Mouse (Mus musculus) embryonic facial prominence, embryonic 12.5 days (tissue): ENCODE measurements around the gene Aspg. TPM values are rescaled to one million over a fixed set of nuclear protein-coding genes. Genes with fewer than 3 reads are reported as not detected.

Experiments
- ATAC-seq: fragments of 200-750 bp; cut with Nextera tagmentation; 2 replicates; pipeline ENCODE4 v1.8.0; 2017; ENCODE audit not compliant: insufficient number of reproducible peaks, insufficient read depth, low FRiP score, low TSS enrichment
- H3K27ac ChIP-seq: fragments of 300-500 bp; sonication (generic); 2 replicates; pipeline ENCODE4 v1.5.1; 2016; ENCODE audit warnings: mild to moderate bottlenecking
- H3K27me3 ChIP-seq: fragments of 300-500 bp; sonication (generic); 2 replicates; pipeline ENCODE4 v1.6.1; 2016; ENCODE audit warnings: mild to moderate bottlenecking, moderate library complexity
- H3K36me3 ChIP-seq: fragments of 300-500 bp; sonication (generic); 2 replicates; pipeline ENCODE4 v1.6.1; 2016; ENCODE audit warnings: mild to moderate bottlenecking
- H3K4me1 ChIP-seq: fragments of 300-500 bp; sonication (generic); 2 replicates; pipeline ENCODE4 v1.6.1; 2016
- H3K4me2 ChIP-seq: fragments of 300-500 bp; sonication (generic); replicated peaks from 2 replicates; pipeline ENCODE4 v1.6.1; 2016; ENCODE audit warnings: mild to moderate bottlenecking, moderate library complexity
- H3K4me3 ChIP-seq: fragments of 300-500 bp; sonication (generic); 2 replicates; pipeline ENCODE4 v1.5.1; 2016; ENCODE audit warnings: mild to moderate bottlenecking
- H3K9ac ChIP-seq: fragments of 300-500 bp; sonication (generic); 2 replicates; pipeline ENCODE4 v1.6.1; 2016; ENCODE audit warnings: mild to moderate bottlenecking, moderate library complexity
- H3K9me3 ChIP-seq: fragments of 300-500 bp; sonication (generic); 2 replicates; pipeline ENCODE4 v1.6.1; 2016; ENCODE audit warnings: mild to moderate bottlenecking, moderate library complexity
- WGBS: fragments of 180-500 bp; shearing (Covaris S2); methylation state at CpG from one replicate; pipeline ENCODE4 v1.1.7; 2016; 5-methylcytosine and 5-hydroxymethylcytosine counted together
- polyA plus RNA-seq: library from polyadenylated mRNA; unstranded; fragments of >200 nt; fragmentation: Nextera tagmentation; extraction: Ambion mirVana; gene quantifications from 2 replicates; pipeline ENCODE4 v1.2.1, GENCODE M21; 2016

Aspg gene
- polyA plus RNA-seq, 1 experiment from 2014 or later: 1.3 TPM

GRCm38 (mm10) chr12:112143116-112143832, 36.8 kb downstream of the Aspg start:
- Histone ChIP-seq H3K4me2 (peak overlapping the region; percentile 92), H3K27me3 (peaks cover 47% of the 10 kb centered on the region), H3K9me3 (no peaks in the 10 kb centered on the region), H3K27ac (no peak overlapping the region), H3K36me3 (no peaks in the 10 kb centered on the region), H3K4me3 (peak overlapping the region; percentile 50; the same call in 1 of the 2 replicates), H3K9ac (no peak overlapping the region), H3K4me1 (peaks cover 36% of the 10 kb centered on the region)
- no peak for ATAC-seq
- 5% methylated on average over 14 of the region's 14 CpGs for WGBS

GRCm38 (mm10) chr12:112143833-112144201, 37.3 kb downstream of the Aspg start:
- peaks cover 47% of the 10 kb centered on the region for H3K27me3 ChIP-seq

GRCm38 (mm10) chr12:112144377-112145115, 38.1 kb downstream of the Aspg start:
- H3K9me3 ChIP-seq: no peaks in the 10 kb centered on the region
- H3K27me3 ChIP-seq: peaks cover 47% of the 10 kb centered on the region
- H3K4me3 ChIP-seq: peak overlapping the region; percentile 50
- no peak for ATAC-seq
- peak overlapping the region; percentile 92 for H3K4me2 ChIP-seq
- H3K4me1 ChIP-seq: peaks cover 36% of the 10 kb centered on the region
- WGBS: 1% methylated on average over 46 of the region's 46 CpGs
- peak overlapping the region; percentile 47; the same call in 1 of the 2 replicates for H3K9ac ChIP-seq
- H3K27ac ChIP-seq: no peak overlapping the region
- no peaks in the 10 kb centered on the region for H3K36me3 ChIP-seq

More at GRCm38 (mm10) chr12:112143833-112144201, 37.3 kb downstream of the Aspg start:
- Histone ChIP-seq H3K27ac (no peak overlapping the region), H3K9me3 (no peaks in the 10 kb centered on the region), H3K4me2 (peak overlapping the region; percentile 92), H3K4me1 (peaks cover 36% of the 10 kb centered on the region), H3K9ac (peak overlapping the region; percentile 47), H3K4me3 (peak overlapping the region; percentile 50), H3K36me3 (no peaks in the 10 kb centered on the region)
- WGBS: 1% methylated on average over 39 of the region's 52 CpGs
- no peak for ATAC-seq

GRCm38 (mm10) chr12:112145211-112145874, 38.9 kb downstream of the Aspg start:
- Histone ChIP-seq H3K27ac (peak overlapping the region; percentile 48; the same call in 1 of the 2 replicates), H3K9ac (no peak overlapping the region), H3K4me1 (peaks cover 43% of the 10 kb centered on the region), H3K9me3 (no peaks in the 10 kb centered on the region), H3K4me2 (peak overlapping the region; percentile 92), H3K36me3 (no peaks in the 10 kb centered on the region), H3K27me3 (peaks cover 47% of the 10 kb centered on the region), H3K4me3 (peak overlapping the region; percentile 50)
- under 1% methylated on average over 37 of the region's 37 CpGs for WGBS
- peak; percentile 25 for ATAC-seq

- Histone ChIP-seq H3K4me2 (peak within 1 kb of the TSS; percentile 92), H3K4me3 (peak within 1 kb of the TSS; percentile 50), H3K4me1 (peaks cover 50% of the 10 kb centered on the region), H3K27ac (peak within 1 kb of the TSS; percentile 66), H3K36me3 (no peaks in the 10 kb centered on the region), H3K9ac (peak within 1 kb of the TSS; percentile 77), H3K9me3 (no peaks in the 10 kb centered on the region), H3K27me3 (peaks cover 41% of the 10 kb centered on the region)
- WGBS: under 1% methylated on average over 68 of the region's 68 CpGs
- ATAC-seq: peak; percentile 68
Observed at GRCm38 (mm10) chr12:112145875-112146651, 39.6 kb downstream of the Aspg start, which contains the start of gene Kif26a. TSS of gene Kif26a (plus strand) at chr12:112146208.

GRCm38 (mm10) chr12:112147365-112147764, 40.9 kb downstream of the Aspg start:
- H3K4me3 ChIP-seq: peak overlapping the region; percentile 50
- peak overlapping the region; percentile 92 for H3K4me2 ChIP-seq
- peaks cover 62% of the 10 kb centered on the region for H3K4me1 ChIP-seq
- ATAC-seq: no peak
- peak overlapping the region; percentile 77 for H3K9ac ChIP-seq
- H3K9me3 ChIP-seq: no peaks in the 10 kb centered on the region
- H3K27me3 ChIP-seq: peaks cover 28% of the 10 kb centered on the region
- no peaks in the 10 kb centered on the region for H3K36me3 ChIP-seq
- H3K27ac ChIP-seq: peak overlapping the region; percentile 66
- WGBS: 19% methylated on average over 5 of the region's 5 CpGs

- Histone ChIP-seq H3K9ac (no peak overlapping the region; the same call in 1 of the 2 replicates), H3K36me3 (no peaks in the 10 kb centered on the region), H3K27ac (no peak overlapping the region), H3K27me3 (peaks cover 2% of the 10 kb centered on the region; the same call in 1 of the 2 replicates), H3K4me2 (no peak overlapping the region), H3K4me1 (peaks cover 68% of the 10 kb centered on the region), H3K4me3 (no peak overlapping the region), H3K9me3 (no peaks in the 10 kb centered on the region)
- ATAC-seq: no peak
- WGBS: 52% methylated on average over 7 of the region's 7 CpGs
Observed at GRCm38 (mm10) chr12:112150011-112150410, 43.5 kb downstream of the Aspg start.

GRCm38 (mm10) chr12:112151244-112151979, 44.9 kb downstream of the Aspg start:
- Histone ChIP-seq H3K4me1 (peaks cover 72% of the 10 kb centered on the region), H3K36me3 (no peaks in the 10 kb centered on the region), H3K9me3 (no peaks in the 10 kb centered on the region), H3K4me2 (no peak overlapping the region), H3K4me3 (no peak overlapping the region), H3K9ac (no peak overlapping the region), H3K27ac (peak overlapping the region; percentile 67), H3K27me3 (no peaks in the 10 kb centered on the region)
- whole genome bisulfite sequencing: 23% methylated on average over 12 of the region's 12 CpGs
- no peak for ATAC-seq

- Histone ChIP-seq H3K4me1 (peaks cover 70% of the 10 kb centered on the region), H3K4me3 (no peak overlapping the region), H3K9me3 (no peaks in the 10 kb centered on the region), H3K27ac (peak overlapping the region; percentile 67; the same call in 1 of the 2 replicates), H3K36me3 (peaks cover 1% of the 10 kb centered on the region; the same call in 1 of the 2 replicates), H3K27me3 (no peaks in the 10 kb centered on the region), H3K9ac (no peak overlapping the region), H3K4me2 (no peak overlapping the region)
- no peak for ATAC-seq
- 11% methylated on average over 6 of the region's 6 CpGs for WGBS
Observed at GRCm38 (mm10) chr12:112151980-112152362, 45.5 kb downstream of the Aspg start.

GRCm38 (mm10) chr12:112153597-112153996, 47.1 kb downstream of the Aspg start:
- Histone ChIP-seq H3K27ac (0 out of 2 replicates have a peak overlapping the region, but pooled peaks have one; percentile 17), H3K4me2 (no peak overlapping the region), H3K4me3 (no peak overlapping the region), H3K36me3 (peaks cover 9% of the 10 kb centered on the region), H3K4me1 (peaks cover 59% of the 10 kb centered on the region), H3K9ac (no peak overlapping the region), H3K9me3 (no peaks in the 10 kb centered on the region), H3K27me3 (no peaks in the 10 kb centered on the region)
- ATAC-seq: no peak
- 67% methylated on average over 12 of the region's 12 CpGs for WGBS
